Mouse (Mus musculus): ENCODE measurements around the gene Ndrg2.
A peak's percentile ranks its signal among the peaks of the same experiment; 100 is the strongest.

Ndrg2 gene

GRCm38 (mm10) chr14:51913062-51913959 lies 647 bp downstream of the Ndrg2 start:
- peak; percentile 55 to 60 for DNase-seq (ENCODE audit: low spot score in 2 of 2)

- DNase-seq (ENCODE audit: low spot score in 2 of 2), result no peak
These were observed 1.4 kb downstream of the Ndrg2 start for GRCm38 (mm10) chr14:51912391-51913061.

- no peak for DNase-seq (ENCODE audit: low spot score in 2 of 2)
These were observed 2.7 kb downstream of the Ndrg2 start for GRCm38 (mm10) chr14:51911301-51911700.

DNA sequence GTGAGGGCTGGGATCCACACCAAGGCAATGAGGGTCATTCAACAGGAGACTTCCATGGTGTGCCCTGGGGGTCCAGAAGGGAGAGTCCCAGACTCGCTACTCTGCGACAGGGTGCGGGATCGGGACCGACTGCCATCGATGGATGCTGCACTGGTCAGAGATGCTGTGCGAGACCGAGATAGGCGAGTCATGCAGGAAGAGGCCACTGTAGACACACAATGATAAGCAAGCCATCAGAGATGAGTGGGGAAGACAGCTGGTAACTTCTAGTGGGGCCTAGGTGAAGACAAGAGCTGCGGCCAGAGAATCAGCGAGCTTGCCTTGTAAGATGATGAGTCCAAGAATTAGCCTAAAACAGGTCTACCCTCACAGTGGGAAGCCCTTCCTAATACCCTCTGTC lies 7.9 kb downstream of the Ndrg2 start:
- DNase-seq (ENCODE audit: low spot score in 2 of 2), result no peak

GRCm38 (mm10) chr14:51904706-51905105 lies 9.3 kb downstream of the Ndrg2 start:
- no peak for DNase-seq (ENCODE audit: low spot score in 2 of 2)

- no peak for DNase-seq (ENCODE audit: low spot score in 2 of 2)
These were observed 10.2 kb downstream of the Ndrg2 start for GRCm38 (mm10) chr14:51903782-51904181.

DNA sequence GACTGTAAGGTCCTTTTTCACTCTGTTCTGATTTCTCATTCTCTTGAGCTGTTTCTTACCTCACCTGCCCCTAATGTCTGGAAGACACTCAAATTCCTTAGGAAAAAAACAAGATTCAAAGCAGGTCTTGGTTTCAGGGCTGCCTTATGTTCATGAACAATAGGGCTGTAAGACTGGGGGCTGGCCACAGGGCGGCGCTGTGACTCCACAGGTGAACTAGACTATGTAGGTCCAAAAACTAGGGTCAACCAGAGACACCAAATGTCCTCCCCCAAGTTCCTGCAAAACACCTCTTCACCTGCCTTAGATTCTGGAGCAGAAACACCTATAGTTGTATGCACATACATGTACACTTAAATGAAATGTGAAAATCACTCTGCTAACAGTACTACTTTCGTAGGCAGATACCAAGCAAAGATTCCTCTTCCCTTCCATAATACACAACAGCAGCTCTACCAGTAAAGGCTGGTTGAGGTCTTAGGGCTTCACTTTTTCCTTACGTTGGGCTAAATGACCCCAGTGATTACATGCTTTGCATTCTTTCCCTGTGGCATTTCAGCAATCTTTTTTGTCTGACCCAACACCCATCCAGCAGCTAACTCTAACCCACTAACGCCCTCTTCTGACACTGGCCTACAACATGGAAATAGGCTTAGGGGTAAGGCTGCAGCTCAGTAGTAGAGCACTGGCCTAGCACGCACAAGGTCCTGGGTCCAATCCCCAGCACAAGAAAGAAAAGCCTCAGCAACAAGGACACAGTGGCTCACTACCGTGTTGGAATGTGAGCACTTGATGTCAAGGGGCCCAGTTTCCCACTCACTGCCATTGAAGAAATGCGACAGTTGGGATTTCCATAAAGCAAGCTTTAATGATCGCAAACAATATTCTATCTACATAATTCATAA lies 10.9 kb downstream of the Ndrg2 start:
- DNase-seq (ENCODE audit: low spot score in 2 of 2), result peak; percentile 31 to 65

DNA sequence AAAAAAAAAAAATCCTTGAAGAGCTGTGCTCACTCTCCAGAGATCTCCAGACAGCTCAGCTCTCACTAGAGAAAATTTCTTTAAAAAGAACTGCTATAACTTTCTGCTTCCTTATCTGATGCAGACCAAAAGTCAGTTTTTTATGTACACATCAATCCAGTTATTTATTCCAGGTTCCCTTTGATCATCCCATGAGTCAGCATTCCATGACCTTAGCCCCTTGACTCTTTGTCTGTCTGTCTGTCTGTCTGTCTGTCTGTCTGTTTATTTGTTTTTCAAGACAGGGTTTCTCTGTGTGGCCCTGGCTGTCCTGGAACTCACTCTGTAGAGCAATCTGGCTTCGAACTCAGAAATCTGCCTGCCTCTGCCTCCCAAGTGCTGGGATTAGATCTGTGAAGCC lies 14.6 kb downstream of the Ndrg2 start:
- no peak for DNase-seq (ENCODE audit: low spot score in 2 of 2)

DNA sequence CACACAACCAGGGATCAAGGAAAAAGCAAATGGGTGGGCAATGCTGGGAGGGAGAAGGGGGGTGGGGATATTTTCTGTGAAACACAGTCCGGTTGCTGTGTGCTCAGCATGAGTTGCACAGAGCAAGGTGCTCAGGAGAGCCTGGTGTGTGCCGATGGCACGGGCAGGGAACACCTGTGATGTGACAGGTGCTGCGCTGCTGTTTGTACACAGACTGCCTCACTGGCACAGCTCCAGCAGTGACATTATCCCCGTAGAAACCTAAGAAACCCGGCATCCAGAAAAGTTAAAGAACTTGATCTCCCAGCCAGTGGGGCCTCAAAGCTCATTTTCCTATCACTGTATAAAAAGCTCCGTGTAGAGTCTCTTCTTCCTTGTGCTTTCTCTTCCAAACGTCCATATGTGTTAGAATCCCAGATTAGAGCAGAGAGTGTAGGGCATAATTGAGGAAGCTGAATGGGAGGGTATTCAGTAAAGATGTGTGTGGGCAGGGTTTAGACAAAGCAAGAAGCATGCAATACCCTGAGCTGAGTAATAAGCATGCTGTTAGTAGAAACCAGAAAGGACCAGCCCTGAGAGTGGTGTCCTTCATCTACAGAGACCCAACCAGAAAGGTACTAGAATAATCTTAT lies 17.3 kb downstream of the Ndrg2 start:
- no peak for DNase-seq (ENCODE audit: low spot score in 2 of 2)

DNA sequence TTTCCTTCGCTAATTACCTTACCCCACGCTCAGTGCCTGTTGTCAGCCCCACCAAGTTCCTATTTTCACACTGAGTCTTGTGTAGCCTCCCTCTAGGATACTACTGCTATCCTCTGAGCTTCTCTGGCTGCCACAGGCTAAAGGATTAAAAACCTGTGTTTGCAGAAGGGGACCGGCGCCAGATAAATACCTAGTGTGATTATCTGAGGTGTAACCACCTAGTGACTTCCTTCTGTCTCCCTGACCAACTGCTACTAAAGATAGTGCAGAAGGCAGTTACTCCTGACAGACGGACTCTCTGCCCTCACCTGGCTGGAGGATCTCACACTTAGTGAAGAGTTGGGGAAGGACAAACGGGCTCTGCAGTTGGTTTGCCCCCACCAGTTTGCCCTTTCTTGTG lies 17.9 kb downstream of the Ndrg2 start:
- DNase-seq (ENCODE audit: low spot score in 2 of 2), result no peak

DNA sequence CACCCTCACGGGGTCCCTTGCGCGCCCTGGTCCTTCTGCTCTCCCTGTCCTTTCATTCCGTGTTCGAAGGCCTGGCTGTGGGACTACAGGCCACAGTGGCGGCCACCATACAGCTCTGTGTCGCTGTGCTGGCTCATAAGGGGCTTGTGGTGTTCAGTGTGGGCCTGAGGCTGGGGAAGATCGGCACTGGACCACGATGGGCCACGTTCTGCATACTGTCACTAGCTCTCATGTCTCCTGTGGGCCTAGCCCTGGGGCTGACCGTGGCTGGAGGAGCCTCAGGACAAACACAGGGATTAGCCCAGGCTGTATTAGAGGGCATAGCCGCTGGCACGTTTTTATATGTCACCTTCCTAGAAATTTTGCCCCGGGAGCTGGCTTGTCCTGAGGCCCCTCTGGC lies 18.9 kb downstream of the Ndrg2 start:
- no peak for DNase-seq (ENCODE audit: low spot score in 2 of 2)

DNA sequence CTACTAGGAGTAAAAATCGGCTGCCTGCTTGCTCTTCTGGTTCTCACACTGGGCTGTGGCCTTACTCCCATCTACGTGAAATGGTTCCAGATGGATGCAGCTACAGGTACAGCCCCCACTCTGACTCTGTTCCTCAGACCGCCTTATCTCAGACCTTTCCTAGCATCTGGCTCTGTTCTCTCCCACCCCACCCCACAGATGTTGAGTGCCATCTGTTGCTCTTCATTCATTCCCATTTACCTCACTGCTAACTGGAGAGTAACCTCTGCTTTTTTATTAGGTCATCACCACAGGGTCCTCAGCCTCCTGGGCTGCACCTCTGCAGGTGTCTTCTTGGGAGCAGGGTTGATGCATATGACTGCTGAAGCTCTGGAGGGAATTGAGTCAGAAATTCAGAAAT lies 20.1 kb downstream of the Ndrg2 start:
- DNase-seq (ENCODE audit: low spot score in 2 of 2), result no peak

- no peak for DNase-seq (ENCODE audit: low spot score in 2 of 2)
These were observed 20.7 kb downstream of the Ndrg2 start for GRCm38 (mm10) chr14:51893094-51893794.

- DNase-seq (ENCODE audit: low spot score in 2 of 2), result no peak
These were observed 21.6 kb downstream of the Ndrg2 start, which contains the start of gene Slc39a2 for GRCm38 (mm10) chr14:51892191-51892939. Slc39a2 (plus strand) TSS chr14:51892889.

DNA sequence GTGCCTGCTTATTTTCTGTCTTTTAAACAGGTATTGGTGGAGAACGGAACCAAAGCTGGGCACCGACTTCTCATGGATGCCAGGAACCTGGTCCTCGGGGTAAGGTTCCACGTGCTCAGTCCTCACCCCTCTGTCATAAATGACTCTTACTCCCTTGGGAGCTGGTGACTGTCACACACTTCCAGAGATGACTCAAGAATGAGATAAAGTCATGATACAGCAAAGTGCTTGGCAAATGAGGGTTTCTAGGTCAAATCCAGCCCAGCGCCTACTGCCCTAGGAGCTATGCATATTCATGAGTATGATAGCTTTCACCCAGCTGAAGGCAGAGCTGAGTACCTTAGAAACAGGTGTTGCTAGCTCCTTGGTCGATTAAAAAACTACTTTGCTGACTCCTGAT lies 24.1 kb downstream of the Ndrg2 start:
- no peak for DNase-seq (ENCODE audit: low spot score in 2 of 2)

- DNase-seq (ENCODE audit: low spot score in 2 of 2), result no peak
These were observed 27.9 kb downstream of the Ndrg2 start for GRCm38 (mm10) chr14:51886051-51886450.

DNA sequence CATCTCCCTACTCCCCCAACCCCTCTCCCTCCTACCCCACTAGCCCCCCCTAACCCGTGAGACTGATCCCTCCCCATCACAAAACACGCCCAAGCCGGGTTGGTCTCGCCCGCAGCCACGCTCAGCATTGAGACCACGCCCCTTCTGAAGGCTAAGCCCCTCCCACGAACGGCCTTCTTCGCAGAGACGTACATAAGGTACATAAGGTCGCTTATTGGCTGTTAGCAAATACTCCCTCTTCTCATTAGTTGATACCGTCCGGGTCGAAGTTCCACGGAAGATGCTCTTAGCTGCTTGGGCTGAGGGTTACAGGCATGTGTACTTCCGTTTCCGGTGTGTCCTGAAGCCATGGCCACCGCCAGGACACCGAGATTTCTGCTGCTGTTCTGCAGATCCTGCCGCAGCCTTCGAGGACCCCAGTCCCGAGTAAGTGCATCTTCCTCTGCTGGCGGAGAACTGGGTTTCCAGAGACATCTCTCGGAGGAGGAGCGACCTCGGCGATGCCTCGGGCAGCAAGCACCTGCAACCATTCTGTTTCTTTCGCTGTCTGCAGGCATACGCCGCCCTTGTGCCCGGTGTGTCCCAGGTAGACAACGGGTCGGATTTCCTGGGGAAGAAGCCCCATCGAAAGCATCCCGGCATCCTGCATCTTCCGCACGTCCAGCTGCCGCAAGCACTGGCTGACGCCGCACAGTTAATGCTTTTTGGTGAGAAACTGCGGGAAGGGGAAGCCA lies 29.2 kb downstream of the Ndrg2 start, which contains the start of gene Mettl17:
Gene Mettl17 (plus strand): TSS at position 245 of the 734 bp plus-strand sequence.
- DNase-seq (ENCODE audit: low spot score in 2 of 2), result peak; percentile 92 to 93

GRCm38 (mm10) chr14:51884031-51884544 lies 29.9 kb downstream of the Ndrg2 start:
- DNase-seq (ENCODE audit: low spot score in 2 of 2), result no peak

DNA sequence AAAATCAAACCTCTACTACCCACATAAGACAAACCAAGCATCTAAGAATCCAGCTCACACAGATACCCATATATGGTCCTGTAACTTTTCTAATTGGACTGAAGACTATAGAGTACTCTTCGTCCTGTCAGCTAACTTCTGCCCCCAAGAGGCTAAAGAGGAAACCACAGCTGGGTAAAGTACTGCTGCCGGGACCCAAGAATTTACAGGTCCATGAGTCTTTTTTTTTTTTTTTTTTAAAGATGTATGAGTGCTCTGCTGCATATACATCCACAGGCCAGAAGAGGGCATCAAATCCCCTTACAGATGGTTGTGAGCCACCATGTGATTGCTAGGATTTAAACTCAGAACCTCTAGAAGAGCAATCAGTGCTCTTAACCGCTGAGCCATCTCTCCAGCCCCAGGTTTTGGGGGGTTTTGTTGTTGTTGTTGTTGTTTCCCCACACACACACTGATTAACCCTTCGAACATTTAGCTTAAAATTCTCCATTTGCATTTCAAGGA lies 30.4 kb downstream of the Ndrg2 start:
- peak; percentile 47 to 50 for DNase-seq (ENCODE audit: low spot score in 2 of 2)
